Mouse (Mus musculus) CH12.LX (cell line): ENCODE results near the gene Eif3m.

Experiments used
- CTCF ChIP-seq, 2 experiments: IDR thresholded peaks in 1 of 2; conservative IDR thresholded peaks in 1 of 2; 2 replicates each; pipeline ENCODE4 v1.5.1; 2011 to 2012; ENCODE audit warnings: low read depth in 2 of 2, low read length in 2 of 2, improper control_type of control experiment in 1 of 2, inconsistent platforms in 1 of 2, mild to moderate bottlenecking in 1 of 2, moderate library complexity in 1 of 2
- JUND ChIP-seq: conservative IDR thresholded peaks from 2 replicates; pipeline ENCODE4 v1.6.1; 2011; ENCODE audit warnings: low read depth, low read length, improper control_type of control experiment
- KAT2A ChIP-seq: IDR thresholded peaks from 2 replicates; pipeline ENCODE4 v1.6.1; 2012; ENCODE audit warnings: low read length, improper control_type of control experiment, inconsistent platforms; ENCODE audit not compliant: insufficient replicate concordance
- MAFK ChIP-seq: IDR thresholded peaks from 2 replicates; pipeline ENCODE4 v1.6.1; 2011; ENCODE audit warnings: low read length, improper control_type of control experiment; ENCODE audit not compliant: insufficient replicate concordance
- MAX ChIP-seq: IDR thresholded peaks from 2 replicates; pipeline ENCODE4 v1.6.1; 2011; ENCODE audit warnings: low read length, improper control_type of control experiment
- MXI1 ChIP-seq: IDR thresholded peaks from 2 replicates; pipeline ENCODE4 v1.6.1; 2011; ENCODE audit warnings: mild to moderate bottlenecking, low read depth, low read length, improper control_type of control experiment
- MYC ChIP-seq: IDR thresholded peaks from 2 replicates; pipeline ENCODE4 v1.6.1; 2011; ENCODE audit warnings: low read depth, mild to moderate bottlenecking, improper control_type of control experiment, low read length
- PAX5 ChIP-seq: IDR thresholded peaks from 2 replicates; pipeline ENCODE4 v1.6.1; 2012; ENCODE audit warnings: low read length, inconsistent platforms, mixed read lengths
- POLR2A ChIP-seq: IDR thresholded peaks from 2 replicates; pipeline ENCODE4 v1.6.1; 2011; ENCODE audit warnings: low read depth, mild to moderate bottlenecking, improper control_type of control experiment, low read length
- POLR2AphosphoS2 ChIP-seq: IDR thresholded peaks from 2 replicates; pipeline ENCODE4 v1.6.1; 2011; ENCODE audit warnings: low read depth, low read length, improper control_type of control experiment
- SMC3 ChIP-seq: IDR thresholded peaks from 2 replicates; pipeline ENCODE4 v1.6.1; 2011; ENCODE audit warnings: low read depth, low read length, improper control_type of control experiment
- USF1 ChIP-seq: IDR thresholded peaks from 2 replicates; pipeline ENCODE4 v1.6.1; 2014; ENCODE audit warnings: low read depth, mild to moderate bottlenecking, inconsistent platforms, low read length, improper control_type of control experiment
- ZMIZ1 ChIP-seq: IDR thresholded peaks from 2 replicates; pipeline ENCODE4 v1.6.1; 2012; ENCODE audit warnings: low read depth, mild to moderate bottlenecking, inconsistent platforms, low read length, improper control_type of control experiment

GRCm38 (mm10) chr2:105016192-105016966, 501 bp downstream of the Eif3m start:
- TF ChIP-seq POLR2AphosphoS2 (no peak), ZMIZ1 (no peak; the same call in 1 of the 2 replicates), CTCF (conservative IDR thresholded peaks at IDR 0.05 in 1 of 2, IDR thresholded peaks at IDR 0.05 in 1 of 2; ENCODE audit: low read depth in 2 of 2, low read length in 2 of 2) (no peak), KAT2A (no peak), JUND (no peak), MXI1 (no peak), SMC3 (no peak), MAX (no peak), POLR2A (no peak), MAFK (no peak), PAX5 (no peak), MYC (no peak), USF1 (no peak)
